Mouse (Mus musculus) brain, embryonic 18.5 days (tissue): ENCODE results near the gene Cd101.

Experiments used
- DNase-seq: peaks from one replicate; pipeline ENCODE4 v3.0.0-alpha.2; 2012; ENCODE audit warnings: low read depth, low spot score

Cd101 gene

GRCm38 (mm10) chr3:101044686-101045085 lies 15.3 kb upstream of the Cd101 start:
- no peak for DNase-seq

- no peak for DNase-seq
These were observed 12.6 kb upstream of the Cd101 start for GRCm38 (mm10) chr3:101041997-101042396.

GRCm38 (mm10) chr3:101037984-101038545 lies 8.7 kb upstream of the Cd101 start:
- DNase-seq, result no peak

- no peak for DNase-seq
These were observed 6.6 kb upstream of the Cd101 start for GRCm38 (mm10) chr3:101036001-101036400.

DNA sequence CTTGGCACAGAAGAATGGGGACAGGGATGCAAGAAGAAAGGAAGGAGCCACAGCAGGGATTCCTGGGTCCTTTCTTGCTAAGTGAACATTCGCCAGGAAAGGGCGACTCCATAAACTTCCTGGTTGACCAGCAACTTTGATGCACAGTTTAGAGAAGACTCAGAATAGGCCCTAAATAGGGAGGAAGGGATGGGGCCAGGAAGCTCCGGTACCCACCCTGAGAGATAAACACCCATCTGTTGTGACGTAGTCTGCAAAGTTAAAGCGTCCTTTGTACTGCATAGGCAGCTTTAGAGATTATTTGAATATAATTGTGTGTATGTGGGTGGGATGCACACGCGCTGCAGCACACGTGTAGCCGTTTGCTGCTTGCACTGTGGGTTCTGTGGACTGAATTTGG lies 5.2 kb upstream of the Cd101 start:
- no peak for DNase-seq

DNA sequence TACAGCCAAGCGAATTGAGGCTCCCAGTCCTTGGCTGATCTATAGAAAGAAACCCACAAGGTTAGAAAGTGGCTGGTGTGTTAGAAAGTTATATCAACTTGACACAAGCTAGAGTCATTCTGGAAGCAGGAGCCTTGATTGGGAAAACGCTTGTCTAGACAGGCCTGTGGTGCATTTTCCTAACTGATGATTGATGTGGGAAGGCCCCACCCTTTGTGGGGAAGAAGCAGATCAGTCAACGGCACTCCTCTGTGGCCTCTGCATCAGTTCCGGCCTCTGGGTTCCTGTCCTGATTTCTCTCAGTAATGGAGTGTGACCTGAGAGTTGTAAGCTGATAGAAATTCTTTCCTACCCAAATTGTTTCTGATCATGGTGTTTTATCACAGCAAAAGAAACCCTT lies 4.3 kb upstream of the Cd101 start:
- DNase-seq, result no peak

DNA sequence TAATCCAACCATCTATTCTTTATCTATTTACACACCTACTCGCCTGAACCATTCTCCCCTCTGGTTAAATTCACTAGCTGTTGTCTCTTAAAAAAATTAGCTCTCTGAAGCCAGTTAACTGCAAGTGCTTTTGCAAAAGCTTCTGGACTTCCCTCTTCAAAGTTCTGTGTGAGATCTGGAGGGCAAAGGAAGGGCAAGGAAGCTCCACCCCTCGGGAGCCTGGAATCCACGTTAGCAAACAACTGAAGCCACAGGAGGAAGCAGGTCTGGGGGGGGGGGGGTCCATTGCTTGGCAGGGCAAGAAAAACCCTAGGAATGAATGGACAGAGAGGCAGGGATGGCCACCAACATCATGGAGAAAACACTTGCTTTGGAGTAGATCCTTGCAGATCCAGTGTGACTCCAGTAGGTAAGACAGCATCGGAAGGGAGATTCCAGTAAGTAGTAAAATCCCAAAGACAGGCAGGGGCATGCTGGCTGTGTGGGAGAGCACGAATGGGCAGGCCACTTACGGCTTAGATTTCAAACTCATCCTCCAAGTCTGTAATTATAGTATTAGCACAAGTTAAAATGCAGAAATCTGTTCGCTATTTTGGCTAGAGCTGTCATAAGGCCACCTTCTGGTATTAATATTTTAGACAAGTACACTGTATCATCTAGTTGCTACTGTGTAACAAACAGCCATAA lies 2.2 kb upstream of the Cd101 start:
- DNase-seq, result no peak

DNA sequence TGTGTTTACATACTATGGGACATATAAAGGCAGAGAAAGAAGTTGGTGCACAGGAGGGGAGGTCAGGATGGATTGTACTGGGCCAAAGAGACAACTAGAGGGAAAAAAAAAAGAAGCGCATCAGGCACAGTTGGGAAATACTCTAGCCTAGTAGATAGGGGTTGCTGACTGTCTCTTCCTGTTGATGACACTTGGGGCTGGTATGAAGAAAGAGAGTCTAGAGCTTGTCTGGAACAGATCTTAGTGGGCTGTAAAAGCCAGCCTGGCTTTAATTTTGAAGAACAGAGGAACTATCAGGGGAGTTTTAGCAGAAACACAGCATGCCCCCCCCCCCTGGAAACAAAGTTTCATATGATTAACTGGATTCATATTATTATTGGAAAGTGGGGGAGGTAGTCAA lies 1.3 kb upstream of the Cd101 start:
- DNase-seq, result no peak

DNA sequence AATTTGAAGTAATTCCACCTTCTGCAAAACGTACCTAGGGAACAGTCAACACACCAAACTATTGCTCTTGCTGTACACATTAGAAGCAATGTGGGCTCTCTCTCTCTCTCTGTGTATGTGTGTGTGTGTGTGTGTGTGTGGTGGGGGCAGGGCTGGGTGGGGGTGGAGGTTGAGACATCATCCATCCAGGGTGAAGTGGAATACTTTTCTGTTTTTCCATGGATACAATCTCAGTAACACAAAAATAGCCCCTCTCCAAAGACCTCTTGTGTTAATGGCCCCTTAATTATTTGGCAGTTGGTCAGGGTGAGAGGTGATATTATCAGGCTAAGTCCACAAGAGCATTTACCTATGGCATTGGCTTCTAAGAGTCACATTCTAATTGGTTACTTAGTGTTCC lies 2.6 kb downstream of the Cd101 start:
- DNase-seq, result no peak

- no peak for DNase-seq
These were observed 6.4 kb downstream of the Cd101 start for GRCm38 (mm10) chr3:101022967-101023366.

DNA sequence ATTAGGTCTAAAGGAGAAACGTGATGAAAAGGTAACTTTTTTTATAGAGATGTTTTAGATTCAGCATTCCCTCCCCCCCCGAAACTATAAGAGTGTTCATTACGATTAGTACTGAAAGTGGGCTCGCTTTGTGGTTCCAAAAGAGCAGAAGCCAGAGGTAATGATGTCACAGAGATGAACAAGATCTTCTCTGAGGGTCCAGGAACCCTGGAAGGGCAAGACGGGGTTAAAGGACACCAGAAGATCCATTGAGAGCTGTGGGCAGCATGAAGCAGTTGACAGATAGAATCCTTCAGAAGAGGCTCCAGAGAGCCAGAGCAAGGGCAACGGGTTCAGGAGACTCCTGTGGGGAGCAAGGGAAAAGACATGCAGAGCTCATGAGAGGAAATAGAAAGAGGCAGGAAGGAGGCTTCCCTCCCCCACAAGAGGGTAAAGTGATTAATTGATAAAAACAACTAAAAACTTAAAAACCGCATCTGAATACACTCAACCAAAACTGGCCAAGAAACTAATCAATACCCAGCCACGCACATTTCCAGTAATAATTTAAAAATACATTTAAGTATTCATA lies 7.8 kb downstream of the Cd101 start:
- no peak for DNase-seq

GRCm38 (mm10) chr3:101021073-101021472 lies 8.3 kb downstream of the Cd101 start:
- no peak for DNase-seq

DNA sequence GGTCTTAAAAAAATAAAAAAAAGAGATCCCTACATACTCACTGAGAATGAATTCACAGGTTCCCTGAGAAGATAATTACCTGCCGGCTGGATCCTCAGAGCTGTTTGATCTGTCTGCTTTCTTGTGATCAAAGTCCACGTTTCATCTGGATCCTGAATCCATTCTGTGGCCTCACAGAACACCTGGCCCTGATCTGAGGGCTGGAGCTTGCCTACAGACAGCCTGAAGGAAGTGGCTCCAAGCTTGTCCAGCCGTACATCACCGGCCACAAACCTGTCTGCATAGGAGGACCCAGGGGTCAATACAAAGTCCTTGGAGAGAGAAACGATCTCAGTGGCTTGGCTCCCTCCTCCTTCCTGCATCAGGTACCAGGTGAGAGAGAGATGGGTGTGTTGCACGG lies 10.9 kb downstream of the Cd101 start:
- no peak for DNase-seq

DNA sequence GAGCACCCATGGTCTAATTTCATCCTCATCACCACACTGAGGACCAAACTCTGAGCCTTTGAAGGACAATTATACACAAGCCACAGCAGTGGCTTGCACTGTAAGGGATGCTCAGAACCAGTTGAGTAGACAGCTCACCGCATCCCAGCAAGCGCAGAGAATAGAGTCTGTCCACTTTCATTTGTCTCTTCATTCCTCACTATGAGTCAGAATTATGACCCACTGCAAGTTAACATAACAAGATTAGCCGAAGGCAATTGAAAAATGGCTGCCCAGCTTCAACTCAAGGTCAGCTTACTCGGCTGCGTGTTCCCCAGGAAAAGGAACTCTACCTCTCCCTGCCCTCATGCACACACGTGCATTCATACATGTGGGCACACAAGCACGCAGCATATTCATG lies 13.3 kb downstream of the Cd101 start:
- DNase-seq, result no peak

DNA sequence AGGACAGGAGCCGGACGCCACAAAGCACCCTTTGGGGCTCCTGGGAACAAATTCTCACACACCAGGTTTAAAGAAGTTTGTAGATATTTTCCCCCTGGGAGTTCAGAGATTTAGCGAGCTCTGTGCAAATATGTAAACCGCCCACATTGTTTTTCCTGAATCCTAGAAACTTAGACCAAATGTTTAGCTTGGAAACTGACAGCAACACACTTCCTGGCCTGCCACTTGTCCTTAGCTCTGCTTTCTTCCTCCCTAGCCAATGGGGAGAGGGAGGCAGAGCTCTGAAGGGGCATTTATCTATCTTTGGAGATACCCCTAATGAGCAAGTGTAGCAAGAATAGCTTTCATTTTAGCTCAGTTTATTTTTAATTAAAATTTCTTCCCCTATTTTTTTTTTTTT lies 14.1 kb downstream of the Cd101 start:
- no peak for DNase-seq

- no peak for DNase-seq
These were observed 15.8 kb downstream of the Cd101 start for GRCm38 (mm10) chr3:101013536-101013935.

DNA sequence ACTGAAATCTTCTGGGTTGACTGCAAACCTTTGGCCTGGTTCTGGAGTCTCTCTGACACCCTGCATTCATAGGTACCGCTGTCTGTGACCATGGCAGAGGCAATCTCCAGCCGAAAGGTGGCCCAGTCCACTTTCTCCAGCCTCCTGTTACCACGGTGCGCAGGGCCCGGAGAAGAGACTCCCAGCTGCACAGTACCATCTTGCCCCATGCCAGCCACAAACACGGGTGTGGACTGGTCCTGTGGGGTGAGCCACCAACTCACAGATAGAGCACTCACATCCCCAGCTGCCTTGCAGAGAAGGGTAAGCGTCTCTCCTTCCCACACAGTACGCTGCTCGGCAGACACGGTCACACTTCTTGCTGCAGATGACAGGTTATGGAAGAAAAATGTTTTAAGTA lies 16.4 kb downstream of the Cd101 start:
- DNase-seq, result no peak

- no peak for DNase-seq
These were observed 16.8 kb downstream of the Cd101 start for GRCm38 (mm10) chr3:101012597-101012996.

GRCm38 (mm10) chr3:101012131-101012571 lies 17.2 kb downstream of the Cd101 start:
- no peak for DNase-seq

DNA sequence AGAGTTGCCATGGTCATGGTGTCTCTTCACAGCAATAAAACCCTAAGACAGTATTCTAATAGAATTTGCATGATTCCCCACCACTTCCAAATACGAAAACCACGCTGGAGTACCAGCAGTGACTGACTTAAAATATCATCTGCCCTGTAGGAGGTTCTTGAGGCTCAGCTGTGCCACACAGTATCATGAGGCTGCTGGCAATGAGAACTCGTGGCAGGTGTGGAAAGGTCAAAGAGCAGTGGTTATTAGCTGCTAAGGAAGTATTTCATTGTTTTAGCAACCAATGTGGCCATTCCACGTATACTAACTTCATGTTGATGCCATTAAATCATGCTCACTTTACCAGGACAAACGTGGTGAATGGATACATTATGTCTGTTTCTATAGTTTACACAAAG lies 18.2 kb downstream of the Cd101 start:
- DNase-seq, result no peak

DNA sequence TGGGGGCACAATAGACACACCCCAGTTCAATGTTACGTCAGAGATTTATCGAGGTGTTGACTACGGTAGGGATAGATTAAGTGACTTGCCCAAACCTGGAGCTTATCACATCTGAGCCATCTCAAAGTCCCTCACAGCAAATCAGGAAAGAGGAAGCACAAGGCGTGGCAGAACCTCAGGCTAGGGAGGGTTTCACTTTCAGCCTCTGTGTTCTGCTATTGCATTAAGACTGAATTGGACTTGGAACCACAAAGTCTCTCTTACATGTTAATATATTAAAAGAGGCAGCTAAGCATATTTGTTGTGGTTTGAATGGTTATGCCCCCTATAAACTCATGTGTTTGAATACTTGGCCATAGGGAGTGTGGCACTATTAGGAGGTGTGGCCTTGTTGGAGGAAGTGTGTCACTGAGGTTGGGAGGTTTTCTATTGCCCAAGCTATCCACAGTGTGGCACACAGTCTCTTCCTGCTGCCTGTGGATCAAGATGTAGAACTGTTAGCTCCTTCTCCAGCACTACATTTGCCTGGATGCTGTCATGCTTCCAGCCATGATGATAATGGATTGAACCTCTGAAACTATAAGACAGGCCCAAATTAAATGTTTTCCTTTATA lies 18.7 kb downstream of the Cd101 start:
- no peak for DNase-seq

DNA sequence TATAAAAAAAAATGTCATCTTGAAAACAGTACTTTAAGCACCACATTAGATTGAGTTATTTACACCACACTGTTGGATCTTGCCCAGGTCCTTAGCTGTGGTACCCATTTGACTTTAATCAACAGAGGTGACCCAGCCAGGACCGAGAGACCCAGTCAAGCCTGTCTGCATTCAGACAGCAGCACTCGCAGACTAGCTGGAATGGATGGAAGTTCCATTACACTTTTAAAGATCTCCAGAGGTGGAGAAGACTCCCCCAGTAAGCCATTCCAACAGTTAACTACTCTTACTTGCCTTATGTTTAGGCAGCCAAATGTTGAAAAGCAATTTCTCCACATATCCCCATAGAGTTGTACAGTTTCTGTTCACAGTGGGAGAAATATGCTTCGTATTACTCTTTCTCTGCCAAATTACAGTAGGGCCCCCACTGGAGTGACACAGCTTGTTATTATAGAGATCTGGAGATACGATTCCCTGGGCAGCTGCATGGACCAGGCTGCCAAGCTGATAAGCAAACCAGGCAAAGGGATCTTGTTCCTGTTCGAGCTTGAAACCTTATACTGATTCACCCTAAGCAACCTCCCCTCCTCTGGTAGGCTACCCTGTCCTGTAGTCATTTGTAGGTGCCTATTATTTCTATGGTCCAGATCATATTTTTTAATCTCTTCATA lies 22.1 kb downstream of the Cd101 start:
- DNase-seq, result no peak
